In the genomic region with DNA sequence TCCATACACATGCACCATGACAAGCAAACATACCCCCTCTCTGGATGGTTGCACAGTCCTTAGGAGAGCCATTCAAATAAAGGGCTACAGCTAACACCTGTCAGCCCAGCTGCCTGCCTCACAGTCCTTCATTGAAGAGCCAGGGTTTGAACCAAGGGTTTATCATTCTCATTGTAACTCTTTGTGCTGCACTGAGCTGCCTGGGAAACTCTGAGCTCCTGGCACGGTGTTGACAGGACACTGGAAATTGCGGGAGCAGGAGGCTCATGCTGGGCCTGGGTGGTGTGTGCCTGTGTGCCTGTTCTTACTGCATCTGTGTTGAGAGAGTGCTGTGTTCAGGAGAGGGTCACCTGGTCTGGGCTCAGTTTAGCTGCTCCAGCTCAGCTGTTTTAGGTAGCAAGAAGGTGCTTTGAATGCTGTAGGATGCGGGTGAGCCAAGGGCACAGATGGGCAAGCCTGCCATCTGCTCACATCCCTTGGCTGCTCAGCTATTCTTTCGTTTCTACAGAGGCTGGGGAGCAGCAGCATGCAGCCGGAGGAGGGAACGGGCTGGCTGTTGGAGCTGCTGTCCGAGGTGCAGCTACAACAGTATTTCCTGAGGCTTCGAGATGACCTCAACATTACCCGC, we compare ENCODE assay signal across 9 mouse cellular contexts. TPM values are rescaled to one million over a fixed set of nuclear protein-coding genes. Genes with fewer than 3 reads are reported as not detected.
A peak's percentile ranks its signal among the peaks of the same experiment; 100 is the strongest.
DNase-seq lines count a peak whose midpoint lies in the region; ATAC-seq lines count a peak whose summit lies in the region.
"Had no signal": no experiment of that assay in that cellular context is flagged by ENCODE, and none has a peak within 500 bp of the region (broad histone marks: within the 10 kb centered on the region; RNA-seq: fewer than 3 reads in every experiment).

No protein-coding gene starts in this region.

- DNase-seq in frontal cortex, postnatal 14 days (ENCODE audit: low spot score in 2 of 2), result no peak
- DNase-seq in A20 (ENCODE audit: low read depth, low spot score), result peak; percentile 55
- peak; percentile 65 to 67 for DNase-seq in cerebellum, postnatal 36 days
- DNase-seq in liver, embryonic 13.5 days, result no peak
- no peak for DNase-seq in kidney, postnatal 4 days
- no peak for DNase-seq in urinary bladder, postnatal 10 days (ENCODE audit: low spot score)
- no peak for DNase-seq in left cerebral cortex, postnatal 36 days (ENCODE audit: low spot score in 2 of 2)

- intact Hi-C loops in left cerebral cortex, postnatal 36 days (cut with DNase I), result no loop called here

- H3K9ac ChIP-seq in liver, embryonic 13.5 days, result peak overlapping the region; percentile 70

- peak overlapping the region; percentile 96 for H3K27ac ChIP-seq in liver, embryonic 13.5 days

- H3K9me3 ChIP-seq in liver, embryonic 13.5 days (replicated peaks), result no peaks in the 10 kb centered on the region

- no peak overlapping the region for H3K4me3 ChIP-seq in liver, embryonic 13.5 days (replicated peaks)

- WGBS in liver, embryonic 13.5 days (ENCODE audit: insufficient replicate concordance), result 75% methylated on average over 9 of the region's 9 CpGs

- H3K4me1 ChIP-seq in liver, embryonic 13.5 days (replicated peaks), result peaks cover 100% of the 10 kb centered on the region

- H3K4me2 ChIP-seq in liver, embryonic 13.5 days, result peak overlapping the region; percentile 37

- ATAC-seq in frontal cortex, adult (ENCODE audit: low TSS enrichment), result 0 out of 2 replicates have a peak, but pooled peaks have one; percentile 8
- no peak for ATAC-seq in liver, embryonic 13.5 days (ENCODE audit: low read depth)
- ATAC-seq: lung, postnatal 0 days had no signal

- H3K27me3 ChIP-seq in liver, embryonic 13.5 days, result no peaks in the 10 kb centered on the region

- H3K36me3 ChIP-seq in liver, embryonic 13.5 days, result peaks cover 10% of the 10 kb centered on the region; the same call in 1 of the 2 replicates

RNA-seq across cellular contexts. Expression of a gene that starts 19.7 kb away (rescaled TPM):
- polyA plus RNA-seq in liver, embryonic 13.5 days (2015; fragmentation: Nextera tagmentation; extraction: Ambion mirVana), result 4.2 and 4.9 TPM in 2 replicates
- 100 to 1,000 TPM; 197 to 205 TPM for total RNA-seq in left cerebral cortex, postnatal 36 days (2021)

RNA-seq across cellular contexts. Expression of a gene that starts 54.6 kb away (rescaled TPM):
- 262 and 322 TPM in 2 replicates for polyA plus RNA-seq in liver, embryonic 13.5 days (2015; fragmentation: Nextera tagmentation; extraction: Ambion mirVana)
- total RNA-seq in left cerebral cortex, postnatal 36 days (2021), result 10 to 100 TPM; 78.8 to 81.9 TPM

Comparison
In these comparisons a context has a peak if more than half of its experiments do, and no peak if none do; other contexts are left out.
1. DNase-seq: peak in A20 (single experiment) and cerebellum, postnatal 36 days (2 of 2); none in frontal cortex, postnatal 14 days (0 of 2), liver, embryonic 13.5 days (single experiment), kidney, postnatal 4 days (0 of 2), urinary bladder, postnatal 10 days (single experiment) and left cerebral cortex, postnatal 36 days (0 of 2).